Mouse (Mus musculus) heart, embryonic 16.5 days (tissue): ENCODE data around the gene Pard6a. TPM values are rescaled to one million over a fixed set of nuclear protein-coding genes. Genes with fewer than 3 reads are reported as not detected.

Experiments
- ATAC-seq: fragments of 200-750 bp; cut with Nextera tagmentation; replicated peaks from 2 replicates; pipeline ENCODE4 v1.8.0; 2017; ENCODE audit warnings: moderate number of reproducible peaks; ENCODE audit not compliant: insufficient read depth, low FRiP score; ENCODE audit errors: extremely low read depth
- H3K27ac ChIP-seq: fragments of 300-500 bp; sonication (generic); 2 replicates; pipeline ENCODE4 v1.5.1; 2014; ENCODE audit warnings: mild to moderate bottlenecking, low read length, control low read depth, moderate library complexity
- H3K27me3 ChIP-seq: fragments of 300-500 bp; sonication (generic); 2 replicates; pipeline ENCODE4 v1.6.1; 2014; ENCODE audit warnings: low read length, mixed read lengths; ENCODE audit not compliant: control insufficient read depth, insufficient read depth
- H3K36me3 ChIP-seq: fragments of 300-500 bp; sonication (generic); 2 replicates; pipeline ENCODE4 v1.6.1; 2014; ENCODE audit not compliant: control insufficient read depth, insufficient read depth
- H3K4me1 ChIP-seq: fragments of 300-500 bp; sonication (generic); 2 replicates; pipeline ENCODE4 v1.6.1; 2014; ENCODE audit warnings: low read length, mixed read lengths; ENCODE audit not compliant: control insufficient read depth, insufficient read depth
- H3K4me2 ChIP-seq: fragments of 300-500 bp; sonication (generic); 2 replicates; pipeline ENCODE4 v1.6.1; 2014; ENCODE audit warnings: low read depth, mild to moderate bottlenecking, control low read depth, low read length
- H3K4me3 ChIP-seq: fragments of 300-500 bp; sonication (generic); 2 replicates; pipeline ENCODE4 v1.5.1; 2014; ENCODE audit warnings: mild to moderate bottlenecking, control low read depth, low read length
- H3K9ac ChIP-seq: fragments of 300-500 bp; sonication (generic); 2 replicates; pipeline ENCODE4 v1.6.1; 2014; ENCODE audit warnings: low read length, control low read depth
- H3K9me3 ChIP-seq: fragments of 300-500 bp; sonication (generic); replicated peaks from 2 replicates; pipeline ENCODE4 v1.6.1; 2016; ENCODE audit warnings: low read length; ENCODE audit not compliant: control insufficient read depth
- WGBS: fragments of 180-500 bp; shearing (Covaris S2); extraction: QIAGEN DNeasy Blood & Tissue Kit; methylation state at CpG from one replicate; pipeline ENCODE4 v1.1.7; 2014; 5-methylcytosine and 5-hydroxymethylcytosine counted together
- polyA plus RNA-seq: library from polyadenylated mRNA; unstranded; fragments of >200 nt; fragmentation: Nextera tagmentation; extraction: Ambion mirVana; gene quantifications from 2 replicates; pipeline ENCODE4 v1.2.1, GENCODE M21; 2015

The Pard6a gene
- polyA plus RNA-seq, 1 experiment from 2014 or later = 13.6 TPM

DNA sequence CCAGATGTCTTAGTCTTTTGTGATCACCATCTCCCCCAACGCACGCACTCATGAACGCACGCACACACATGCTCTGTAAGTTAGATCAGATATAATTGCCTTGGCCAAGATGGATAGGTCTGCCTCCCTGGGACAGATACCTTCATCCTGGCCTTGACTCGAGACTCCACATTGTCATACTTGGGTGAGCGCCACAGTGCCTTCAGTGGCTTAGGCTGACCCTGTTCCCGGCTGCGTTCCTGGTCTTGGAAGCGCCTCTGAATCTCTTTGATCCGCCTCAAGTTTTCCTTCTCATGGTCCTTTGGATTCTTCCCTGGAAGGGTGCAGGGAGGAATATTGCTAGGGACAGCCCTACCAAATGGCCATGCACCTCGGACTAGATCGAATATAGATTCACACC lies 5.5 kb downstream of the Pard6a start:
- no peak overlapping the region for H3K4me3 ChIP-seq
- no peaks in the 10 kb centered on the region for H3K36me3 ChIP-seq
- no peaks in the 10 kb centered on the region for H3K9me3 ChIP-seq
- peaks cover 10% of the 10 kb centered on the region for H3K4me1 ChIP-seq
- 85% methylated on average over 12 of the region's 12 CpGs for WGBS
- H3K9ac ChIP-seq = no peak overlapping the region
- H3K27ac ChIP-seq = no peak overlapping the region
- ATAC-seq = no peak
- H3K27me3 ChIP-seq = no peaks in the 10 kb centered on the region
- no peak overlapping the region for H3K4me2 ChIP-seq

DNA sequence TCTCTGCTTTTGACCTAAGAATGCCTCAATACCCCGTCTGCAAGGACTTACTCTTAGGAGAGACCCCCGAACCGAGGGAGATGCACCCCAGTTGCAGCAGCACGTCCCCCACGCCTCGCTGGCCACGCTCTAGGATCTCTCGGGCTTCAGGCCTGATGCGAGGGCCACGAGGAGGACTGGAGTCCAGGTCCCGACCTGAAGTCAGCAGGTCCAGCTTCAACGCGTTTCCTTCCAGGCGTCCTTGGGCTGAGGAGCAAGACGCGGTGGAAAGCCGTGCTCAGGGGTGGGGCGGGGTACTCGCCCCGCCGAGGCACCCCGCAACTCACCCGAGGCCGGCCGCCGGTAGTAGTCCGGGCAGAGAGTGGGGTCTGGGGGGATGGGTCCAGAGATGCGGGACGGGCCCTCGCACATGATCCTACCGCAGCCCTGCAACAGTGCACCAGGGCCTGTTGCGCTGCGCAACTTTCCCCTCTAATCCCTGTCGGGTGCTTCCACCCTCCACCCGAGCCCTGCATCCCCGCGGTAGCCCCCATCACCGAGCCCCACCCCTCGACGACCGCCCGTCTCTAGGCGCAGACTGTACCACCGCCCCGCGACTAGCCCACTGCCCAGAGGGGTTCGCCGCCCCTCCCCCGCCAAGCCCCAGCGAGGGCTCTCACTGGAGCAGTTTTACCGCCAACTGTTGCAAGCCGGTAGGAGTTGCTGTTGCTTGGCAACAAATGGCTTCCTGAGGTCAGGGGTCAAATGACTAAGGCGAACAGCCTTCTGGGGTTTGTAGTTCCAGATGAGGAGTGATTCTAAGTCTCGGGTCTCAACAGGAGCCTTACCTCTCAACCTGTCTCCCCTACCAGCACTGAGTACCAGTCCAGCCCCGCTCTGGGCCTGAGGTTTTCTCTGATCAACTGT lies 6.8 kb downstream of the Pard6a start, which contains the start of the genes 4933405L10Rik and Enkd1:
TSS of gene 4933405L10Rik (plus strand) at position 158 of the 906 bp plus-strand sequence.
TSS of gene Enkd1 (minus strand) at position 713 of the 906 bp plus-strand sequence.
- no peaks in the 10 kb centered on the region for H3K36me3 ChIP-seq
- peak within 1 kb of the TSS; percentile 90 for H3K4me2 ChIP-seq
- peaks cover 4% of the 10 kb centered on the region; the same call in 1 of the 2 replicates for H3K4me1 ChIP-seq
- H3K27me3 ChIP-seq = no peaks in the 10 kb centered on the region
- H3K27ac ChIP-seq = no peak within 1 kb of the TSS
- H3K4me3 ChIP-seq = peak within 1 kb of the TSS; percentile 74
- 1% methylated on average over 55 of the region's 55 CpGs for WGBS
- ATAC-seq = peak; percentile 82
- H3K9me3 ChIP-seq = no peaks in the 10 kb centered on the region
- H3K9ac ChIP-seq = peak within 1 kb of the TSS; percentile 70

DNA sequence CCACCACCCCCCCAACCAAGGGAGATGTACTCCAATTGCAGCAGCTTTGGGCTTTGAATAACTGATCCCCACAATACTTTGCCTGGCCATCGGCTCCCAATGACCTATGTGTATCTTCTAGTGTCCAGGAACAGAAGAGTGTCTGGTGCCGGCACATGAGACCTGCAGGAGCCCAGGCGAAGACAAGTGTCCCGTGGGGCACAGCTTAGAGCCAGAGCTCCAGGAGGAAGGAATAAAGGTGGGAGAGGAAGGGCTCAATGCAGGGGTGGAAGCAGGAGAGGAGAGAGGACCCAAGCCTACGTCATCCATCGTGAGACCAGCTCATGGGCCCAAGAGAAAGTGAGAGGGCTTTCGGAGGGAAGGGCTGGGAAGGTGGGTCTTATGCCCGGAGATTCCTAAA lies 7.7 kb downstream of the Pard6a start:
- H3K9me3 ChIP-seq = no peaks in the 10 kb centered on the region
- H3K9ac ChIP-seq = no peak overlapping the region
- H3K4me3 ChIP-seq = no peak overlapping the region
- no peak overlapping the region for H3K4me2 ChIP-seq
- no peaks in the 10 kb centered on the region for H3K27me3 ChIP-seq
- 91% methylated on average over 8 of the region's 8 CpGs for WGBS
- no peaks in the 10 kb centered on the region for H3K36me3 ChIP-seq
- H3K4me1 ChIP-seq = peaks cover 4% of the 10 kb centered on the region; the same call in 1 of the 2 replicates
- H3K27ac ChIP-seq = no peak overlapping the region
- no peak for ATAC-seq

- Histone ChIP-seq H3K4me2 (no peak overlapping the region), H3K36me3 (no peaks in the 10 kb centered on the region), H3K9ac (no peak overlapping the region), H3K27ac (no peak overlapping the region), H3K4me1 (peaks cover 4% of the 10 kb centered on the region; the same call in 1 of the 2 replicates), H3K9me3 (no peaks in the 10 kb centered on the region), H3K27me3 (no peaks in the 10 kb centered on the region), H3K4me3 (no peak overlapping the region)
- no peak for ATAC-seq
- 80% methylated on average over 14 of the region's 14 CpGs for WGBS
These were observed 8.4 kb downstream of the Pard6a start for GRCm38 (mm10) chr8:105709317-105709716.

- Histone ChIP-seq H3K36me3 (no peaks in the 10 kb centered on the region), H3K9ac (no peak overlapping the region)
- no peak for ATAC-seq
These were observed 11.3 kb downstream of the Pard6a start for GRCm38 (mm10) chr8:105712286-105712685.

GRCm38 (mm10) chr8:105714139-105714538 lies 13.2 kb downstream of the Pard6a start:
- H3K4me1 ChIP-seq = no peaks in the 10 kb centered on the region
- H3K27me3 ChIP-seq = no peaks in the 10 kb centered on the region
- H3K4me2 ChIP-seq = no peak overlapping the region
- H3K9ac ChIP-seq = no peak overlapping the region
- no peaks in the 10 kb centered on the region for H3K9me3 ChIP-seq
- 4% methylated on average over 3 of the region's 3 CpGs for WGBS
- H3K4me3 ChIP-seq = no peak overlapping the region
- no peak overlapping the region for H3K27ac ChIP-seq
- no peaks in the 10 kb centered on the region for H3K36me3 ChIP-seq
- peak; percentile 49; the same call in 1 of the 2 replicates for ATAC-seq

More at GRCm38 (mm10) chr8:105712286-105712685, 11.3 kb downstream of the Pard6a start:
- Histone ChIP-seq H3K27me3 (no peaks in the 10 kb centered on the region), H3K4me2 (no peak overlapping the region), H3K9me3 (no peaks in the 10 kb centered on the region), H3K4me1 (peaks cover 3% of the 10 kb centered on the region; the same call in 1 of the 2 replicates), H3K27ac (no peak overlapping the region), H3K4me3 (no peak overlapping the region)
- 84% methylated on average over 3 of the region's 3 CpGs for WGBS

DNA sequence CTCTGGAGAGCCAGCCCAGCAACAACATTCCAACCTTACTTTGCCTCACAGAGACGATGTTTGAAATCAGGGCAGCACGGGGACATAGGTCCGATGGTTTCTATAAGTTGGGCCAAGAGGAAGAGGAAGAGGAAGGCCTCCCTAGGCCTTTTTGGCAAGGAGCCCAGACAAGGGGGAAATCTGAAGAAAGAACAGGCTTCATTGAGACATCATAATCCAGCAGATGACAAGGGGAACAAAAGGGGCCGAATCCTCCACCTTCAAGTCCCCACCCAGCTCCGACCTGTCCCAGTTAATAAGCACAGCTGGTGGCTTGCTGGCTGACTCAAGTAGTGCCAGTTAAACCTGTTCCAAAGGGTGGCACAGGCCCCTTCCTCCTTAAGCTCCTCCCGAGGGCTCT lies 14.1 kb downstream of the Pard6a start:
- H3K9ac ChIP-seq = no peak overlapping the region
- 59% methylated on average over 6 of the region's 6 CpGs for WGBS
- H3K4me3 ChIP-seq = no peak overlapping the region
- no peaks in the 10 kb centered on the region for H3K4me1 ChIP-seq
- ATAC-seq = peak; percentile 28
- H3K27me3 ChIP-seq = no peaks in the 10 kb centered on the region
- H3K36me3 ChIP-seq = no peaks in the 10 kb centered on the region
- peak overlapping the region; percentile 44; the same call in 1 of the 2 replicates for H3K27ac ChIP-seq
- H3K4me2 ChIP-seq = no peak overlapping the region
- no peaks in the 10 kb centered on the region for H3K9me3 ChIP-seq

GRCm38 (mm10) chr8:105716302-105716945 lies 15.5 kb downstream of the Pard6a start:
- no peak overlapping the region for H3K9ac ChIP-seq
- H3K4me3 ChIP-seq = no peak overlapping the region
- ATAC-seq = no peak
- 87% methylated on average over 15 of the region's 15 CpGs for WGBS
- H3K9me3 ChIP-seq = no peaks in the 10 kb centered on the region
- H3K4me2 ChIP-seq = no peak overlapping the region
- no peaks in the 10 kb centered on the region for H3K4me1 ChIP-seq
- no peak overlapping the region for H3K27ac ChIP-seq
- no peaks in the 10 kb centered on the region for H3K27me3 ChIP-seq
- H3K36me3 ChIP-seq = no peaks in the 10 kb centered on the region

DNA sequence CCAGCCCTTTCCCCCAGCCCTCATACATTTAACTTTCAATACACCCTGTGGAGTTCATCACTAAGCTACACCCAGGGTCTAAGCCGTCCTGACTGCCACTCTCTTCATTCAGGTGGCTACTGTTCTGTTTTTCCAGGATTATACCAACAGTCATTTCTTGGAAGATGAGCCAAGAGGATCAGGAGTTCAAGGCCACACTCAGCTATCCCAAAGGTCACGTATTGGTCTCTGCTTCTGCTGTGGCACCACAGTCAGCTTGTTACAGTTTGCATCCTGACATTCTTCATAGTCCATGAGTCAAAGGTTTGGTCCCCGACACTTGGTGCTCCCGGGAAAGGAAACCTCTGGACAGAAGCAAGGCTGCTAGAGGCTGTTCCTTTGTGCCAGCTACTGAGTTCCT lies 18.7 kb downstream of the Pard6a start:
- no peak for ATAC-seq
- WGBS = 82% methylated on average over 4 of the region's 4 CpGs
- H3K9me3 ChIP-seq = no peaks in the 10 kb centered on the region
- no peaks in the 10 kb centered on the region for H3K36me3 ChIP-seq
- no peak overlapping the region for H3K9ac ChIP-seq
- H3K27me3 ChIP-seq = no peaks in the 10 kb centered on the region
- no peaks in the 10 kb centered on the region for H3K4me1 ChIP-seq
- no peak overlapping the region for H3K4me2 ChIP-seq
- H3K4me3 ChIP-seq = no peak overlapping the region
- H3K27ac ChIP-seq = no peak overlapping the region
